Mouse (Mus musculus): ENCODE measurements at regions not wholly inside any gene's neighbourhood (a gene's known extent, or its start where the extent isn't known, plus 50 kb on each side); places are given as distances from the start of the nearest gene placed in this dataset.

DNA sequence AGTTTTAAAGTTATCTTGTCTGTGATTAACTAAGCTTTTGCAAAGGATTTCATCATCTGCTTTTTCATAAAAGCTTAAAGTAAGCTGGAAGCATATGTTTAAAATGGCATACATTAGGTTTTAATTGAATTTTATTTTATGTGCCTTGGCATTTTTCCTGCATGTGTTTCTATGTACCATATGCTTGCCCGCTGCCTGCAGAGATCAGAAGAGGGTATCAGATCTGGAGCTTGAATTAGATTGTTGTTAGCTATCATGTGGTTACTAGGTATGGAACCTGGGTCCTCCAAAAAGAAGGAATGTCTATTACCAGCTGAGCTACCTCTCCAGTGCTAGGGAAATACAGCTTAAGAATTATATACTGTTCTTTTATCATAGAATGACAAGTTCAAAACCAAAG lies 358.4 kb downstream of the Slitrk1 start:
- TF ChIP-seq KAT2A (IDR thresholded peaks at IDR 0.05; ENCODE audit: insufficient replicate concordance, low read length) (no peak), CTCF (conservative IDR thresholded peaks at IDR 0.05 in 1 of 2, IDR thresholded peaks at IDR 0.05 in 1 of 2; ENCODE audit: low read depth in 2 of 2, low read length in 2 of 2) (no peak), MAX (IDR thresholded peaks at IDR 0.05; ENCODE audit: low read length) (no peak), USF1 (IDR thresholded peaks at IDR 0.05; ENCODE audit: low read depth, low read length) (no peak), CHD1 (IDR thresholded peaks at IDR 0.05; ENCODE audit: low read depth, low read length) (no peak), POLR2AphosphoS2 (IDR thresholded peaks at IDR 0.05; ENCODE audit: low read depth, low read length) (no peak), ZNF384 (IDR thresholded peaks at IDR 0.05; ENCODE audit: low read depth, low read length) (no peak)

All from CH12.LX (cell line).